Mouse (Mus musculus) erythroblast, embryonic 14.5 days (primary cell): ENCODE measurements around the gene Gm10392.

Experiments
- GATA1 ChIP-seq: IDR thresholded peaks from 2 replicates; pipeline ENCODE4 v1.6.1; 2012; ENCODE audit warnings: low read length, inconsistent platforms, mixed read lengths
- TAL1 ChIP-seq: IDR thresholded peaks from 3 replicates; pipeline ENCODE4 v1.6.1; 2012; ENCODE audit warnings: low read length, inconsistent platforms, mixed read lengths

DNA sequence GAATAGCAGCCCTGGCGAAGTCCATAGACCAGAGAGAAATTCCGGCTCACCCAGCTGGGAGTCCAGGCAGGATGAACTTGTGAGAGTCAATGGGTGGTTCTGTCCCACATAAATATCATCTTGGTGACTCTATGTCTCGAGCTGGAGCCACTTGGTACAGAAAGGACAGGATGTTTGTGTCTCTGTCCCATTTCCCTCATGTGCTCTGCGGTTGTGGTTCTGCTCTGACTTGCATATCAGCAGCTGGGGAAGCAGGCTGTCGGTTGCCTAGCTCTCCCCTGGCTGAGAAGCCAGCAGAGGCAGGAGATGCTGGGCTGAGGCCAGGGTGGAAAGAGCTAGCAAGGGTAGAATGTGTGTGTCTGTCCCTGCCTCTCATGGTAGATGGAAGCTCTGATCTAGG lies at the start of gene Gm10392:
- TF ChIP-seq TAL1 = no peak
- TF ChIP-seq GATA1 = no peak
